Mouse (Mus musculus) neural tube, embryonic 12.5 days (tissue): Measurements from ENCODE around the gene Srp54b. TPM values are rescaled to one million over a fixed set of nuclear protein-coding genes. Genes with fewer than 3 reads are reported as not detected.
A peak's percentile ranks its signal among the peaks of the same experiment; 100 is the strongest.
"Not testable (repeated sequence)": the region's sequence is repeated elsewhere in the genome, so short reads cannot be mapped to it uniquely, and the experiment has no call there.

Experiments used
- ATAC-seq: fragments of 200-750 bp; cut with Nextera tagmentation; 2 replicates; pipeline ENCODE4 v1.8.0; 2017; ENCODE audit warnings: low read depth, mild to moderate bottlenecking, moderate TSS enrichment, moderate library complexity; ENCODE audit not compliant: low FRiP score
- H3K27ac ChIP-seq: fragments of 300-500 bp; sonication (generic); 2 replicates; pipeline ENCODE4 v1.5.1; 2016
- H3K27me3 ChIP-seq: fragments of 300-500 bp; sonication (generic); replicated peaks from 2 replicates; pipeline ENCODE4 v1.6.1; 2016; ENCODE audit warnings: mild to moderate bottlenecking
- H3K36me3 ChIP-seq: fragments of 300-500 bp; sonication (generic); 2 replicates; pipeline ENCODE4 v1.6.1; 2016; ENCODE audit warnings: mild to moderate bottlenecking
- H3K4me1 ChIP-seq: fragments of 300-500 bp; sonication (generic); 2 replicates; pipeline ENCODE4 v1.6.1; 2016
- H3K4me2 ChIP-seq: fragments of 300-500 bp; sonication (generic); replicated peaks from 2 replicates; pipeline ENCODE4 v1.6.1; 2016; ENCODE audit warnings: mild to moderate bottlenecking
- H3K4me3 ChIP-seq: fragments of 300-500 bp; sonication (generic); 2 replicates; pipeline ENCODE4 v1.5.1; 2016
- H3K9ac ChIP-seq: fragments of 300-500 bp; sonication (generic); 2 replicates; pipeline ENCODE4 v1.6.1; 2016; ENCODE audit warnings: mild to moderate bottlenecking
- H3K9me3 ChIP-seq: fragments of 300-500 bp; sonication (generic); 2 replicates; pipeline ENCODE4 v1.6.1; 2016; ENCODE audit warnings: mild to moderate bottlenecking
- WGBS: fragments of 180-500 bp; shearing (Covaris S2); methylation state at CpG from one replicate; pipeline ENCODE4 v1.1.7; 2016; 5-methylcytosine and 5-hydroxymethylcytosine counted together
- polyA plus RNA-seq: library from polyadenylated mRNA; unstranded; fragments of >200 nt; fragmentation: Nextera tagmentation; extraction: Ambion mirVana; gene quantifications from 2 replicates; pipeline ENCODE4 v1.2.1, GENCODE M21; 2016

The Srp54b gene
- polyA plus RNA-seq: 58.2 and 65.5 TPM in 2 replicates

GRCm38 (mm10) chr12:55154559-55155448 is at the start of gene Srp54b:
TSS of gene Srp54b (plus strand) at chr12:55155104.
- not testable (repeated sequence) for H3K9ac ChIP-seq, H3K4me2 ChIP-seq, H3K4me1 ChIP-seq, H3K27me3 ChIP-seq, H3K27ac ChIP-seq, H3K9me3 ChIP-seq, H3K36me3 ChIP-seq
- ATAC-seq: peak; percentile 99
- WGBS: no CpG with 5 or more reads among the region's 57 CpGs
- H3K4me3 ChIP-seq: 0 out of 2 replicates have a peak within 1 kb of the TSS, but pooled peaks have one; percentile 22

- H3K36me3 ChIP-seq, H3K9me3 ChIP-seq, H3K4me1 ChIP-seq, H3K4me2 ChIP-seq, H3K9ac ChIP-seq, H3K27ac ChIP-seq, ATAC-seq, H3K27me3 ChIP-seq, H3K4me3 ChIP-seq: not testable (repeated sequence)
- no CpG with 5 or more reads among the region's 7 CpGs for WGBS
These were observed 42.3 kb upstream of the Srp54b start for GRCm38 (mm10) chr12:55112616-55113015.

DNA sequence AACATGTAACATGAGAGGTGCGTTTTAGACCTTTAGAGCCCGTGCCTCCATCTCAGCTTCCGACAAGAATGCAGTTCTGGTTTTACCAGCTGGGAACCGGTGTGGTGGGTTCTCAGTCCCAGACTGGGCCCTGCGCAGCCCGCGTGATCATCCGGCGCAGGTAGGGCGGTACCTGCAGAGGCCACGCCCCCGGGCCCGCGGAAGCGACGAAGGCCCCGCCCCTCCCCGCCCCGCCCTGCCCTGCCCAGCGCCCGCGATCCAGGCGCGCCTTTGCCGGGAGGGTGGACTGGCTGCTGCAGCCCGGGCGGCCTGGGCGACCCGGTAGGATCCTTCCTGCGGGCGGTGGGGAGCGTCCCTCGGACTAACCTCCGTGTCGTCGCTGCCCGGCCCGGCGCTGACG is 30.7 kb upstream of the Srp54b start, which contains the start of gene Fam177a:
Fam177a (plus strand) TSS at position 228 of the 400 bp plus-strand sequence.
- H3K27me3 ChIP-seq, H3K36me3 ChIP-seq, H3K4me3 ChIP-seq, H3K4me1 ChIP-seq, H3K9me3 ChIP-seq, H3K4me2 ChIP-seq, H3K27ac ChIP-seq, H3K9ac ChIP-seq: not testable (repeated sequence)
- WGBS: no CpG with 5 or more reads among the region's 40 CpGs
- peak; percentile 97 for ATAC-seq

GRCm38 (mm10) chr12:55124731-55125130 is 30.2 kb upstream of the Srp54b start:
- no CpG with 5 or more reads among the region's 18 CpGs for WGBS
- H3K4me3 ChIP-seq: not testable (repeated sequence)
- ATAC-seq: peak; percentile 58

DNA sequence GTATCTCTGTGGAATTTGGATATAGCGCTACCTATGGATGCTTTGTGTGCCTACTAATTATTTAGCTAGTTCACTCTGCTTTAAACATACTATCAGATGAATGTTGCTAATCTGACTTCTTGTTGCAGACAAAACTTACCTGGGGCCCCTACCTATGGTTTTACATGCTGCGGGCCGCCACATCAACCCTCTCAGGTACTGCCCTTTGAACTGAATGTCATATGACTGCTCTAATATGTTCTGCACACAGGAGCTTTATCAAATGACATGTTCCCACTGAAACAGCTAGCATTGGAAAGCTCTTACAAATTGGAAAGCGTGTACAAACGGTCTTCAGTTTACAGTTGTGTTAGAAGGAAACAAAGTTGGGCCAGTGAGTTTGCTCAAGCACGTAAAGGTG is 19.4 kb upstream of the Srp54b start:
- H3K27me3 ChIP-seq, H3K36me3 ChIP-seq, H3K4me3 ChIP-seq, H3K27ac ChIP-seq, H3K9ac ChIP-seq, H3K4me1 ChIP-seq, H3K9me3 ChIP-seq, ATAC-seq, H3K4me2 ChIP-seq: not testable (repeated sequence)
- no CpG with 5 or more reads among the region's 6 CpGs for WGBS

More at GRCm38 (mm10) chr12:55124731-55125130, 30.2 kb upstream of the Srp54b start:
- not testable (repeated sequence) for H3K36me3 ChIP-seq, H3K27ac ChIP-seq, H3K4me2 ChIP-seq, H3K9ac ChIP-seq, H3K27me3 ChIP-seq, H3K4me1 ChIP-seq, H3K9me3 ChIP-seq

GRCm38 (mm10) chr12:55137859-55138258 is 17.0 kb upstream of the Srp54b start:
- ATAC-seq, H3K27me3 ChIP-seq, H3K9me3 ChIP-seq, H3K36me3 ChIP-seq, H3K27ac ChIP-seq, H3K4me2 ChIP-seq, H3K4me3 ChIP-seq, H3K9ac ChIP-seq, H3K4me1 ChIP-seq: not testable (repeated sequence)
- no CpG with 5 or more reads among the region's 6 CpGs for WGBS

- WGBS: 1% methylated on average over 13 of the region's 24 CpGs
- H3K27me3 ChIP-seq, H3K9me3 ChIP-seq, H3K4me1 ChIP-seq, H3K9ac ChIP-seq, H3K4me2 ChIP-seq, ATAC-seq, H3K27ac ChIP-seq, H3K36me3 ChIP-seq: not testable (repeated sequence)
- H3K4me3 ChIP-seq: 0 out of 2 replicates have a peak overlapping the region, but pooled peaks have one; percentile 22
These were observed 512 bp downstream of the Srp54b start for GRCm38 (mm10) chr12:55155449-55155783.

DNA sequence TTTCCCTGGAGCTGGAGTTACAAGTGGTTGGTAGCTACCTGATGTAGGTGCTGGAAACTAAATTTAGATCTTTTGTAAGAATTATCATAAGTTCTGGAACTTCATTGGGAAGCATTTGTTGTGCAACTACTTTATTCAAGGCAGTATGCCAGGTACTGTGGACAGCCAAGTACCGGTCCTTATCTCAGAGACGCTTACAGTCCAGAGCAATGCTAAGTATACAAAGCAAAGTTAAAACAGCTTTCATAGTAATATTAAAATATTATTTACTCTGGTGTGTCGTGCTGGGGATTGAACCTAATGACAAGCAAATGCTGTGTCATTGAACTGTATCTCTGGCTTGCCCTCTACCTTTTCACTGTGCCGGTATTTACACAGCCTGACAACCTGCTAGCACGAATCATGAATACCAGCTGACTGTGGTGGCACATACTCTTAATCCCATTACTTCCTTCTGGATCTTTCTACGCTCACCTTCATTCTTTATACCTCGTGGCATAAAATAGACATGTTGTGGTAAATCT is 12.2 kb downstream of the Srp54b start:
- not testable (repeated sequence) for H3K27ac ChIP-seq, H3K9ac ChIP-seq, H3K4me2 ChIP-seq, H3K27me3 ChIP-seq, H3K36me3 ChIP-seq, H3K4me1 ChIP-seq, ATAC-seq, H3K9me3 ChIP-seq, H3K4me3 ChIP-seq
- no CpG with 5 or more reads among the region's 7 CpGs for WGBS

GRCm38 (mm10) chr12:55187686-55188085 is 32.8 kb downstream of the Srp54b start:
- ATAC-seq, H3K4me3 ChIP-seq, H3K9ac ChIP-seq, H3K4me2 ChIP-seq, H3K27me3 ChIP-seq, H3K36me3 ChIP-seq, H3K4me1 ChIP-seq, H3K27ac ChIP-seq, H3K9me3 ChIP-seq: not testable (repeated sequence)
- no CpG with 5 or more reads among the region's 8 CpGs for WGBS

GRCm38 (mm10) chr12:55189127-55189526 is 34.2 kb downstream of the Srp54b start:
- not testable (repeated sequence) for H3K9me3 ChIP-seq, ATAC-seq, H3K27me3 ChIP-seq, H3K4me2 ChIP-seq, H3K27ac ChIP-seq, H3K4me1 ChIP-seq, H3K9ac ChIP-seq, H3K36me3 ChIP-seq, H3K4me3 ChIP-seq
- no CpG with 5 or more reads among the region's 5 CpGs for WGBS

GRCm38 (mm10) chr12:55199306-55199705 is 44.4 kb downstream of the Srp54b start, which contains the start of gene 1700047I17Rik2:
TSS of gene 1700047I17Rik2 (plus strand) at chr12:55199592.
- no CpG with 5 or more reads among the region's 40 CpGs for WGBS

GRCm38 (mm10) chr12:55199799-55200198 is 44.9 kb downstream of the Srp54b start:
- ATAC-seq: peak; percentile 57
- not testable (repeated sequence) for H3K27ac ChIP-seq, H3K4me1 ChIP-seq, H3K4me2 ChIP-seq, H3K4me3 ChIP-seq, H3K36me3 ChIP-seq, H3K9me3 ChIP-seq, H3K27me3 ChIP-seq, H3K9ac ChIP-seq
- WGBS: no CpG with 5 or more reads among the region's 18 CpGs

More at GRCm38 (mm10) chr12:55199306-55199705, 44.4 kb downstream of the Srp54b start, which contains the start of gene 1700047I17Rik2:
- H3K4me1 ChIP-seq, H3K27me3 ChIP-seq, H3K27ac ChIP-seq, H3K4me2 ChIP-seq, H3K4me3 ChIP-seq, H3K9me3 ChIP-seq, H3K9ac ChIP-seq, H3K36me3 ChIP-seq: not testable (repeated sequence)
- ATAC-seq: peak; percentile 97

GRCm38 (mm10) chr12:55212944-55213343 is 58.0 kb downstream of the Srp54b start:
- H3K9ac ChIP-seq, H3K36me3 ChIP-seq, H3K27me3 ChIP-seq, H3K27ac ChIP-seq, ATAC-seq, H3K4me2 ChIP-seq, H3K4me1 ChIP-seq, H3K4me3 ChIP-seq, H3K9me3 ChIP-seq: not testable (repeated sequence)
- no CpG with 5 or more reads among the region's 6 CpGs for WGBS
